Mouse (Mus musculus) stomach, postnatal 0 days (tissue): ENCODE data around the gene Ltbp1.

ENCODE experiments used
- CTCF ChIP-seq: IDR thresholded peaks from 2 replicates; pipeline ENCODE4 v1.5.1; 2016; ENCODE audit warnings: antibody characterized with exemption, low read depth, mild to moderate bottlenecking, moderate library complexity
- EP300 ChIP-seq: optimal IDR thresholded peaks from 2 replicates; pipeline ENCODE3; 2016; ENCODE audit warnings: antibody characterized with exemption

GRCm38 (mm10) chr17:75341227-75341626, 335.9 kb downstream of the Ltbp1 start:
- TF ChIP-seq CTCF (no peak), EP300 (no peak)
